Mouse (Mus musculus): Measurements from ENCODE around the gene Top3a.
A peak's percentile ranks its signal among the peaks of the same experiment; 100 is the strongest.
"Not testable (repeated sequence)": the region's sequence is repeated elsewhere in the genome, so short reads cannot be mapped to it uniquely, and the experiment has no call there.

The Top3a gene

DNA sequence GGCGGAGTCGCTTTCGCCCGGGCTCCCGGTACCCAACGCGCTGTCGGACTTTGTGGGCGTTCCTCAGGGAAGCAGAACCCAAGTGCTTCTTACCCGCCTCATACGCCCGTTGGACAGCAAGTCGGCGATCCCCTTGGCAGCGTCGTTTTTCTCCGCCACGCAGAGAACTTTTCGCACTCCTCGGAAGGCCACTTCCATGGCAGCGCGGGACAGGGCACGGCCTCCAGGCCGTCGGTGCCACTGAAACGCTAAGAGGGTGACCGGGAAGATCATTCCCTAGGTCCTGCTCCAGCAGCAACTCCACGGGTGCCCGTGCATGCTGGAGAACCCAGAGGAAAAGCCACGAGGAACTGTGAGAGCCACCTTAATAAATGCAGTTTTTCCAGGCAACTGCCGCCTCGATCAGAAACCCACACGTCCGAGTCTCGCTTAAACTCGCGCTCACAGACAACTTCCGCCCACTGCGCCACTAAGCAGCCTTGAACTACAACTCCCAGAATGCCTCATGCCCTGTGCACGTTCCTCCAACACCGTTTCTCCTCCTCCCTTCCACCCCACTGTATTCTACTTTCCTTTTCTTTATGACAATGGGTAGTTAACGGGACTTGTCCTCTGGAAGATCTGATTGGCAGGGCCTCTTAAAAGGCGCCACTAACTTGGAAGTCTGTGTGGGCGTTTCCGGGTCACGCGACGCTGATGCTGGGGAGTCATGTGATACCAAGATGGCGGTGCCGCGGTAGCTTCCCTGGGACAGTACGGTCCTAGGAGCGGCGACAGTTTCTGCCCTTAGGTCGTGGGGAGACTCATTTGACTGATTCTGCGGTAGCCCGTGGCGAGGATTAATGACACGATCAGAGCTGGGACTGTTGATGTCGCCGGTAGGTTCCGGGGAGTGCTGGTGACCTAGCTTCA lies at the start of gene Top3a, which contains the start of gene Smcr8:
Top3a (minus strand) TSS at position 537 of the 912 bp plus-strand sequence.
Smcr8 (plus strand) TSS at position 696 of the 912 bp plus-strand sequence.
- DNase-seq (ENCODE audit: low read depth, low spot score) = peak; percentile 98

DNA sequence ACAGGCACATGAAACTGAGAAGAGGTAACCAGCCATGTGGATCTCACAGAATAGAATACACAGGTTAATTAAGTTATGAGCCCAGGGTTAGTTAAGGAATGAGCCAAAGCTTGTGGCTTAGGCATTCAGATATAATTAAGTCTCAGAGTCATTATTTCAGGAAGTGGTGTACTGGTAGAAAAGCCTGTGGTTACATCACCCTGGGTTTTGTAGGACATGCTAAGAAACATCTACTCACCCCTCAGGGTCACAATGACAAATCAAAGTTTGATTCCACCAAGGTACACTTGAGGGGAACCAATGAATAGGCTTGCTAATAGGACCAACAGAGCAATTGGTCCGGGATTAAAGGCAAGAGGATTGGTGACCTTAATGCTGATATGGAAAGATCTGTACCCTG lies 49.5 kb upstream of the Top3a start:
- no peak for DNase-seq (ENCODE audit: low read depth, low spot score)

DNA sequence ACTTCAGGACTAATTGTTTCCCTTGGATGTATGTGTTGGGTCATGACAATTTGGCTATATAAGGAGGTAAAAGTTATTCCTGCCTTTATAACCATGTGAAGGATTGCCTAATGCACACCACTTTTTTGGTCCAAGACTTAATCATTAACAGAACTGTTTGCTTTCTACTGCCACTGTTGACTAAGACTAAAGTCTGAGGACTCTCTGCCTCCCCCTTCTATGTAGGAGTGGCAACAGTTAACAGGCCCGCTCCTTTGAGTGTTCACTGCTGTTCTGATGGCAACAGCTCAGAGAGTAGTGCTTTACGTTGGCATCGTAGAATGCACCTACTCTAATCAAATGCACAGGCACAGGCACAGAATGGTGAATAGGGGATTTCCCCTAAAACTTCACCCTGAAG lies 48.0 kb upstream of the Top3a start:
- no peak for DNase-seq (ENCODE audit: low read depth, low spot score)

DNA sequence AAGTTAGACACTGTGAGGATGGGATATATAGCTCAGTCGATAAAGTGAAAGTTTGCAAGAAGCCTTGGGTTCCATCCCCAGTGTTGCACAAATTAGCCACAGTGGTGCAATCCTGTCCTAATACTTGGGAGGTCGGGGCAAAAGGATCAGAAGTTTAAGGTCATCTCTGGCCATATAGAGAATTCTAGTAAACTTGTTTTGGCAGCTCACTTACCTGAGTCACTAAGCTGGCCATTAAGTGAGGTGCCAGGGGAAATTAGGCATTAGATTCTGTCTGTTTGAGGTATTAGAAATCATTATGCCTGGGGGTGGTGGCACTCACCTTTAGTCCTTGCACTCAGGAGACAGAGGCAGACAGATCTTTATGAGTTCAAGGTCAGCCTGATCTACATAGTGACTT lies 46.6 kb upstream of the Top3a start:
- no peak for DNase-seq (ENCODE audit: low read depth, low spot score)

DNA sequence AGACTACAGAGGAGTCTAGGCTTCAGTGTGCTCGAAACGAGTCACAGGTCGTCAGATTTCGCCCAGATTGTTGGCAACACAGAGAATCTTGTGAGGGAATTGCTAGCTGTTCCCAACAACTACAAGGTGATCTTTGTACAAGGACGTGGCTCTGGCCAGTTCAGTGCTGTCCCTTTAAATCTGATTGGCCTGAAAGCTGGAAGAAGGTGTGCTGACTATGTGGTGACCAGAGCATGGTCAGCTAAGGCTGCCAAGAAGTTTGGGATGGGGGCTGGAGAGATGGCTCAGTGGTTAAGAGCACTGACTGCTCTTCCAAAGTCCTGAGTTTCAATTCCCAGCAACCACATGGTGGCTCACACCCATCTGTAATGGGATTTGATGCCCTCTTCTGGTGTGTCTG lies 39.2 kb upstream of the Top3a start:
- DNase-seq (ENCODE audit: low read depth, low spot score) = no peak

DNA sequence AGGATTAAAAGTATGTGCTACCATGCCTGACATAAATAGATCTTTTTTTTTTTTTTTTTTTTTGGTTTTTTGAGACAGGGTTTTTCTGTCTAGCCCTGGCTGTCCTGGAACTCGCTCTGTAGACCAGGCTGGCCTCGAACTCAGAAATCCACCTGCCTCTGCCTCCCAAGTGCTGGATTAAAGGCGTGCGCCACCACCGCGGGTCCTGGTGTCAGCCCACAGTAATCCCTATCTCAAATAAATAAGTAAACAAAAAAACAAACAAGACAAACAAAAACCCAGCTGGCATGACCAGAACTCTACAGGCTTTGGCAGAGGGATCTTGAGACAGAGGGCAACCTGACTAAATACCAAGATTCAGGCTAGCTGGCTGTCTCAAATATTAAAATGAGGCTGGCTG lies 34.5 kb upstream of the Top3a start, which contains the start of gene Shmt1:
Shmt1 (minus strand) TSS at position 101 of the 400 bp plus-strand sequence.
- DNase-seq (ENCODE audit: low read depth, low spot score) = not testable (repeated sequence)

DNA sequence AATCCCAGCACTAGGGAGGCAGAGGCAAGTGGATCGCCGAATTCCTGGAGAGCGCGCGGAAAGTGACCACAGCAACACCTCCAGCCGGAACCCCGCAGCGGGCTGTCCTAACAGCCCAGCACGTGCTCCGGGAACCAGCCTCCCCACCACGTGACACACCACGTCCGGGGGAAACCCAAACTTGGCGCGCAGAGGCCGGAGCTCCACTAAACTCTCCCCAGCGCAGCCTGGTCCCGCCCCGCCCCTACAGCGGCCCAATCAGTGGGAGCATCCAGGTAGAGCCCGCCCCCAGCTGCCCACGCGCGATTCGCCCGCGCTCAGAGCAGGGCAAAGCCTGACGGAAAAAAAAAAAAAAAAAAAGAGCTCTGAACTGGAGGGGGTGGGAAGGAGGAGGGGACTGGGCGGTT lies 33.9 kb upstream of the Top3a start:
- peak; percentile 96 for DNase-seq (ENCODE audit: low read depth, low spot score)

DNA sequence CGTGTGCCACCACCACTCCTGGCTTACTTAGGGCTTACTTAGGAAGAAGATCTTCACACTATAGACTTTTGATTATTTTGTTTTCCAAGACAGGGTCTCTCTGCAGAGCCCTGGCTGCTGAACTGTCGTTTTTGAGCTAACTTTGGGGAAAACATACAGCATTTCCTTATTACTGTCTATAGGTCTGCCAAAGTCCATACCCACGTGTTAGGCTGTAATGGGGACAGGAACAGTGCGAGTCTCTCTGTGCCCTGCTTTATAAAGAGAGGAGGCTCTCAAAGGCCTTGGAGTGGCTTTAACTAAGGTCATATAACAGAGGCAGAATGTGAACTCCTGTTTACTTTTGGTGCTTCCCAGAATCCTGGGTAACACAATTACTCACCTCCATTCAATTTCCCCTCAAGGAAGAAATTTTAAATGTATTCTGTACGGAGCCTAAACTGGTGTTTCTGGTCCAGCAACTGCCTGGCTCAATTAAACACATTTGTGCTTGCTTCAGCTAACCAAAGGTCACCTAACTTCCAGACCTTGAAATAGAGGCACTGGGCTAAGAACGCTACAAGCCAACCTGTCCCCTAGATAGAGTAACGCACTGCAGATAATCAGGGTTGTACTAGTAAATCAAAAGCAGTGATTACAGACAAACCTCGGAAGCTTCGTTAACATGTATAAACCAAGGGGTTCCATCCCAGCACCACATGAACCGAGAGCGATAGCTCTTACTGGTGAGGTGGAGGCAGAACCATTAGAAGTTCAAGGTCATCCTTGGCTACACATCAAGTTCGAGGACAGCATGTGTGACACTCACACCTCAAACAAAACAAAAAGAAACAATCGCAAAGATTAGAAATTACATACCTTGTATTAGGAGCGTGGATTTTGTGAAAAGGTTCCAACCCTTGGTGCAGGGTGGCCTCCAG lies 33.1 kb upstream of the Top3a start:
- no peak for DNase-seq (ENCODE audit: low read depth, low spot score)

DNA sequence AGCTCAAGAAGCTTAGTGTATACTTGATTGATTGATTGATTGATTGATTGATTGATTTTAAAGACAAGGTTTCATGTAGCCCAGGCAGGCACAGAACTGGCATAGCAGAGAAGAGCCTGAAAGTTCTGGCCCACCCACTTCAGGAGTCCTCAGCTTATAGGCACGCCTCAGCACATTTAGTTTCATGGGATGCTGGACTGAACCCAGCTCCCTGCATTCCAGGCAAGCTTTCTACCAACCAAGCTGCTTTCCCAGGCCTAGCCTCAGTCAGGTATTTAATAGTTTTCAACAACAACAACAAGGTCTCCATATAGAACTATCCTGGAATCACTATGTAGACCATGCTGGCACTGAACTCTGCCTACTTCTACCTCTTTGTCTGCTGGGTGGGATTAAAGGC lies 32.4 kb upstream of the Top3a start:
- no peak for DNase-seq (ENCODE audit: low read depth, low spot score)

DNA sequence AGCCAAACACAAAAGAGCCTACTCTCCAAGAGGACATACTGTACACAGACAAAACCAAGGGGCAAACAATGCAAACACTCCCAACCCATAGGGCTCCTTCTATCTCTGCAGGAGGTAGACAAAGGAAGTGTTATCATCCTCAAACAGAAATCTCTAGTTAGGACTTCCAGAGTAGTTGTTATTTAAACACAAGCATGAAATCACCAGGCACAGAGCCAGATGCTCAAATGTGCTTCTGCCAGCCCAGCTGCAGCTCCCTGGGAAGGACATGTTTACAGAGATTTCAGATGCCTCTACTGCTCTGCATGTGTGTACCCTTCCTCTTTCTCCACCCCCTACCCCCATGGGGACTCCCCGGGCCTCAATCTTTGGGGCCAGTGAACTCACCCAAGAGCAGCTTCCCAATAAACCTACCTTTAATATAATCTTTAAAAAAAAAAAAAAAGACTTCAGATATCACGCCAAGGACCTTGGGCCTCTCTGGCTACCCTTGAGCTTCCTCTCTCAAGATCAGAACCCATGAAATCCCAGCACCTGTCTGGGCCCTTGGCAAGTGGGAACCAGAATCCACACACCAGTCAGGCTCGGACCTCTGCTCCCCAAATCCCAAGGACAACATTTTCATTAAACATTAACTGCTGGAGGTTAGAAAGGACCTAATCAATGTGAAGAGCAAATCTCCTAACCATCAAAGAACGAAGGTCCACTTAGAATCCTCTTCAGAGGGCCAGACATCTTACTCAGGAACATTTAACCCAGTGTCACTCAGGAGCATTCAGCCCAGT lies 31.3 kb upstream of the Top3a start:
- no peak for DNase-seq (ENCODE audit: low read depth, low spot score)

DNA sequence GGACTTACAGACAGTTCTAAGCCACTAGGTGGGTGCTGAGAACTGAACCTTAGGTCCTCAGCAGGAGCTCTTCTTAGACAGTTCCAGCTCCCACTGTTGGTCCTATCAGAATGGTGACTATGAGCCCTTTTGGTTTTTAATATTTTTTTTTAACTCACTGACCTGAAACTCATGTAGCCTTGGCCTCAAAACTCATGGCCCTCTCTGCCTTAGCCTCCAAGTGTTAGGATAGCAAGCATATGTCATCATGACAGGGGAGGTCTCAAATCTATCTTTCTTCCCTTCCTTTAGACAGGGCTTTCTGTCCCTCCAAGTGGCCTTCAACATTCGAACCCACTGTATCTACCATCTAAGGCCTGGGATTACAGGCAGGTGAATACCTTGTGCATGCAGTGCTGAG lies 23.7 kb upstream of the Top3a start:
- DNase-seq (ENCODE audit: low read depth, low spot score) = no peak

DNA sequence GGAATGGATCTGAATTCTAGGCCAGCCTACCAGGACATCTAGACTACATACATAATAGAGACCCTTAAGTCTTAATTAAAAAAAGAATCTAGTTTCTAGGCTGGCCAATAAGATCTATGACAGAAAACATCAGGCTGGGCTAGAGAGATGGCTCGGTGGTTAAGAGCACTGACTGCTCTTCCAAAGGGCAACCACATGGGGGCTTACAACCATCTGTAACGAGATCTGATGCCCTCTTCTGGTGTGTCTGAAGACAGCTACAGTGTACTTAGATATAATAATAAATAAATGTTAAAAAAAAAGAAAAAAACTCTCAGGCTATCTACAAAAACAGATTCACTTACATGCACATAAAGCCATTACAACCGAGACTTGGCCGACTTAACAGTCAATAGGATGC lies 22.8 kb upstream of the Top3a start:
- DNase-seq (ENCODE audit: low read depth, low spot score) = no peak

DNA sequence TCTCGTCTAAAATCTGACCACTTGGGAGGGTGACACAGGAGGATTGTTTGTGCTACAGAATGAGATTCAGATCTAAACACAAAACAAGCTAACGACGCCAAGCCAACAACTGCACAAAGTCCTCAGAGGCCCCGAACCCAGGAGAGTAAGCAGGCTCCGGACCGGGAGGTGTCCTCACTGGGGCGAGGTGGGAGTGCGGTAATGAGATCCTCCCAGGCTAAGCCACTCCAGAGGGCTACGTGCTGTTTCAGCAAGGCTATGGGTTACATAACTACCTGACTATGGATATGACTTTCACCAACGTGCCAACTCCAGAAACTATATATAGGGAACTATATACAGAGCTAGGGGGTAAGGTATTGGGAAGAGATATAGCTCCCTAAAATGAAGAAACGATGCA lies 19.2 kb upstream of the Top3a start:
- no peak for DNase-seq (ENCODE audit: low read depth, low spot score)

DNA sequence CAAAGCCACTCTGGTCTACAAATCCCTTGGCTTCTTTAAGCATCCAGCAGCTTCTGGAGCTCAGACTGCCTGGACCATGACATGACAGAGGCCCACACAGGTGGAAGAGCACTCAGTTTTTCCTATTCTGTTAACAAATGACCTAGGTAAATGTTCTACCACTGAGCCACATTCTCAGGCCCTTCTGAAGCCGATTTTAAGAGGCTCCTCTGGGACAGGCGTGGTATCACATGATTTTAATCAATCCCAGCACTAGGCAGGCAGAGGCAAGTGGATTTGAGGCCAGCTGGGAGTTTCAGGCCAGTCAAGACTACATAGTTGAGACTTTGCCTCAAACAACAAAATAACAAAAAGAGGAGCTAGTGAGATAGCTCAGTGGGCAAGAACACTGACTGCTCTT lies 13.3 kb upstream of the Top3a start:
- no peak for DNase-seq (ENCODE audit: low read depth, low spot score)

DNA sequence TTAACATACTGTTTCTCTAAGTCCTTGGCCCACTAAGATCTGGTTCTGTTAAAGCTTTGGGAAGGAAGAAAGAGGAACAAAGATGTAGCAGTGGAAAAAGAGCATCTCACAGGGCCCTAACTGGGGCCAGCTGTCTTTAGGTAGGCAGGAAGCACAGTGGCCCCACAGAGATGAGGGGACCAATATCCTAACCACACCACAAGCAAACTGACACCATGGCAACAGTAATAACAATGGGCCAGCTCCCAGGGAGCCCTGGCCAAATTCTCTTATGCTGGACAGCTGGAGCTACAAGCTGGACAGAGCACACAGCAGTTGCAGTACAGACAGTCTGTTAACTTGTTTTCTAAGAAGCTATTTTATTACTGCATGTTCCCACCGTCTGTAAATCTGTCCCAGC lies 10.4 kb upstream of the Top3a start:
- DNase-seq (ENCODE audit: low read depth, low spot score) = no peak

DNA sequence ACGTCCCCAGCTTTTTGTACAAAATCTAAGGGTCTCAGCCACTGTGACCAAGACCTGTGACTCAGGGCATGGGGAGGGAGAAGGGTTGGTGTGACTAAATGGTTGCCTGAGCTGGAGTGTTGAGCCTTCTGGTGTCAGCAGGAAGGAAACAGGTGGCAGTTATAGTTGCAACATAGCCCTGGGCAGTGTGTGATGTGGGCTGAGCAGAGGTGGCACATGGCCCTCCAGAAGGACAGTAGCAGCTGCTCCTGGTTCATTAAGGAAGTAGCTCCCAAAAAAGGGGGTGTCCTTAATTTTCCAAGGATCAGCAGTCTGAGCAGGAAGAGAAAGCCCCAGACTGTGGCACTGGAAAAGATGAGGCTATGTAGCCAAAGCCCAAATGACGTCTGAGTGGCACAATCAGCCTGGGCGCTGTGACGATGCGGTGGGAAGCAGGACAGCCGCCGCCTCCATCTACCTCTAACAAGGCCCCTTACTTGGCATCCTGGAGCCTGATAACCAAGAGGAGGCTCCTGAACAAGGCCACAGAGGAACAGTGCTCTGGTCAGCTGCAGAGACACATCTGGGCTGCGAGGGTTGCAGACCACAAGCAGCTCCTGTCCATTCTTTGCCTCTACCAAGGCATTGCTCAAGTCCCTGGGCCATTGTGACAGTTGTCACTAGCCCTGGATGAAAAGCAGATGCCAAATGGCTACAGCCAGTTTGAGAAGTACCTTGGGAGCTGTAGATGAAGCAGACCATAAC lies 7.2 kb upstream of the Top3a start:
- DNase-seq (ENCODE audit: low read depth, low spot score) = no peak

DNA sequence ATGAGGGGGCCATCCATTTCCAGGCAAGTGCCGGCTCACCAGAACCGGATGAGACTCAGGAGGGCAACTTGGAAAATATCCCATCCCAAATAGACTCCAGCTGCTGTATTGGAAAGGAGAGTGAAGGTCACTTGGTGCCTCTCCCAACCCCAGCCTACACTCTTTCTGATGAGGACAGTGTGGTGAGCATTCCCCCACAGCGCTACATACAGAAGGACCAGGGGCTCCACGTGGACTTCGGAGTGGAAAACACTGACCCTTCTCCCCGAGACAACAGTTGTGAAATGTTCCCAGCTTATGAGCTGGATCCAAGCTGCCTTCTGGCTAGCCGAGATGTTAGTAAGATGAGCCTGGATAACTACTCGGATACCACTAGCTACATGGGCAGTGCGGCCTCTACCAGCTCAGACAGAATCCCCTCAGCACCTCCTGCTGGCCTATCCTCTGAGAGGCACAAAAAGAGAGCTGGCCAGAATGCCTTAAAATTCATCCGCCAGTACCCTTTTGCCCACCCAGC lies 2.6 kb upstream of the Top3a start:
- DNase-seq (ENCODE audit: low read depth, low spot score) = no peak

DNA sequence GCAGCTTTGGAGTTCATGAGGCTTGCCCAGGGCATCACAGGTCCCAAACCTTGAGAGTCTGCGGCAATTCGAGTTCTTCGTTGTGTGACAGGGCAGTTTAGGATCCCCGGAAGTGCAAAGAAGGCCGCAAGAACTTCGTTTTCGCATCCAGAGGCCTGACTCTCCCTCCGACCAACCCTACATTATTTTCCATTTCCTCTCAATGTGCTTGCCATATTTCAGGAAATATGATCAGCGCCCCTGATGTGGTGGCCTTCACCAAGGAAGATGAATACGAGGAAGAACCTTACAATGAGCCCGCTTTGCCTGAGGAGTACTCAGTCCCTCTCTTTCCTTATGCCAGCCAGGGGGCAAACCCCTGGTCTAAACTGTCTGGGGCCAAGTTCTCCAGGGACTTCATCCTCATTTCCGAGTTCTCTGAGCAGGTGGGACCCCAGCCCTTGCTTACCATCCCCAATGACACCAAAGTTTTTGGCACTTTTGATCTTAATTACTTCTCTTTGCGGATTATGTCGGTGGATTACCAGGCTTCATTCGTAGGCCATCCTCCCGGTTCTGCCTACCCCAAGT lies 721 bp upstream of the Top3a start:
- peak; percentile 12 for DNase-seq (ENCODE audit: low read depth, low spot score)

DNA sequence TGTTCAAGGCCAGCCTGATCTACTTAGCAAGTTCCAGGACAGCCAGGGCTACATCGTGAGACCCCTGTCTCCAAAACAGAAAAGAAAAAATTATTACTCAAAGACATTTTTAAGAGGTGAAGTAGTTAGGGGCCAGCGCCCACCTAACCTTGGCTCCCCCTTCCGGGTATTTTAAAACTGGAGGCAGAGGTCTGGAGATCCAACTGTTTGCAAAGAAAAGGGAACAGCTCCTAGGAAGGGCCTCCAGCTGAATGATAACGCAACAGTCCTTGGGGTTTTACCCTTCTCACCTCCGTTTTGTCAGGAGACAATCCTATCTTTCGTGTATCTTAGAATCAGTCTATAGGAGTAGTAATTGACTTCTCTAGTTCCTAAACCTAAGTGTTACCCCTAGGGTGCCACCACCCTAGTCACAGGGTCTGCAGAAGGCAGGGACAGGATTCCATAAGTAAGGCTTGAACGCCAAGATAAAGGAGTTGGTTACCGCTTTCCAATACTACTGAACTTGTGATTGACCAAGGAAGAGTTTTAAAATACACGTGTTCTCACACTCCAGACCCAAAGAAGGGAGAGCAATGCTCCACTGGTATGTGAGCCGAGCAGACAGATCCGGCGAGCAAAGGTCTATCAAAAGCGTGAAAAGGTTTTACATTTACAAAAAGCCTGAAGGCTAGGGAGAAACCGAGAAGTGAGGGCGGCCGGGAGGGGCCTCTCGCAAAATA lies 897 bp downstream of the Top3a start:
- no peak for DNase-seq (ENCODE audit: low read depth, low spot score)

DNA sequence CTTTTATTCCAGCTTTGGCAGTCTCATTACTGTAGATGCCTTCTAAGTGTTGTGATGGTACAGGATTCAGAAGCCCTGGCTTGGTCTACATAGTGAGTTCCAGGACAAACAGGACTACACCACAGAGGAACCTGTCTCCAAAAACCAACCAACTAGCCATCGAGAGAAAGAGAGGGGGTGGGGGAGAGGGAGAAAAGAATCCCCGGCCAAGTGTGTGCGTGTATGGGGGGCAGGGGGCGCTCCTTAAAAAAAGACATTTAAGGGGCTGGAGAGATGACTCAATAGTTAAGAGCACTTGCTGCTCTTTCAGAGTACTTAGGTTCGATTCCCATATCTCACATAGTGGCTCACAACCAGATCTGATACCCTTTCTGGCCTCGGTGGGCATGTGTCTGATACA lies 1.6 kb downstream of the Top3a start:
- no peak for DNase-seq (ENCODE audit: low read depth, low spot score)
